ENCODE assay signal across 23 mouse cellular contexts in the genomic region with DNA sequence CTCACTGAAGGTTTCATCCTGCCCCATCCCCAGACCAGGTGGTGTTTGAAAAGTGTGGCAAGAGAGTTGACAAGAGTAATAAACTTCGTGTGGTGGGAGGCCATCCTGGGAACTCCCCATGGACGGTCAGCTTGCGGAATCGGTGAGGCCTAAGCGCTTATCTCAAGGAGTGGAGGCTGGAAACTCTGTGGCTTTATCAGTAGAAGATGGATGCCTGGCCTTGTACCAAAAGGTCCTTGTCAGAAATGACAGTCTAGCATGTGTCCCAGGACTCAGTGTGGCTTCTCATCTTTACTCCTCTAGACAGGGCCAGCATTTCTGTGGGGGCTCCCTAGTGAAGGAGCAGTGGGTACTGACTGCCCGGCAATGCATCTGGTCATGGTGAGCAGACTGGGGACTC. TPM values are rescaled to one million over a fixed set of nuclear protein-coding genes. Genes with fewer than 3 reads are reported as not detected.
DNase-seq lines count a peak whose midpoint lies in the region; ATAC-seq and TF ChIP-seq lines count a peak whose summit lies in the region.
"Had no signal": no experiment of that assay in that cellular context is flagged by ENCODE, and none has a peak within 500 bp of the region (broad histone marks: within the 10 kb centered on the region; RNA-seq: fewer than 3 reads in every experiment).

No protein-coding gene starts in this region.

- peaks cover 64% of the 10 kb centered on the region for H3K36me3 ChIP-seq in liver, embryonic 13.5 days

- DNase-seq in spleen, adult 12 weeks (ENCODE audit: low spot score) = peak; percentile 36
- no peak for DNase-seq in spleen, postnatal 14 days (ENCODE audit: low spot score in 2 of 2)
- DNase-seq in liver, embryonic 13.5 days = peak; percentile 38
- no peak for DNase-seq in left cerebral cortex, adult 2 months (ENCODE audit: extremely low spot score in 1 of 2, low spot score in 2 of 2)
- no peak for DNase-seq in lung, adult 2 months
- no peak for DNase-seq in lung, postnatal 10 days
- DNase-seq: adrenal gland, postnatal 10 days; cerebellum, adult 11 months; cerebellum, postnatal 14 days; gastrocnemius, postnatal 10 days; heart, postnatal 4 days; kidney, postnatal 4 days had no signal

- peak overlapping the region; percentile 41 for H3K4me3 ChIP-seq in liver, embryonic 13.5 days (replicated peaks)
- no peak overlapping the region for H3K4me3 ChIP-seq in left cerebral cortex, adult 2 months
- no peak overlapping the region for H3K4me3 ChIP-seq in lung, adult 2 months (replicated peaks; ENCODE audit: extremely low read depth, low read depth, low read length)
- H3K4me3 ChIP-seq: forebrain, embryonic 15.5 days had no signal

- no peak for TF ChIP-seq POLR2A in lung, adult 2 months (IDR thresholded peaks at IDR 0.05; ENCODE audit: borderline replicate concordance, extremely low read depth, low read depth, low read length)

- H3K9me3 ChIP-seq in liver, embryonic 13.5 days (replicated peaks) = no peaks in the 10 kb centered on the region
- H3K9me3 ChIP-seq: forebrain, embryonic 15.5 days; heart, embryonic 15.5 days had no signal

- peaks cover 89% of the 10 kb centered on the region for H3K4me1 ChIP-seq in liver, embryonic 13.5 days (replicated peaks)
- H3K4me1 ChIP-seq in lung, adult 2 months (ENCODE audit: control insufficient read depth, insufficient read depth, low read length) = peaks cover 3% of the 10 kb centered on the region; the same call in 1 of the 2 replicates

- TF ChIP-seq CTCF in left cerebral cortex, adult 2 months (IDR thresholded peaks at IDR 0.05) = no peak
- TF ChIP-seq CTCF in lung, adult 2 months (IDR thresholded peaks at IDR 0.05; ENCODE audit: insufficient read depth, low read length) = no peak

- H3K27ac ChIP-seq in liver, embryonic 13.5 days = peak overlapping the region; percentile 100
- H3K27ac ChIP-seq in left cerebral cortex, adult 2 months = no peak overlapping the region
- H3K27ac ChIP-seq: forebrain, embryonic 15.5 days; heart, embryonic 15.5 days; hindbrain, embryonic 14.5 days; macrophage had no signal

- H3K9ac ChIP-seq in liver, embryonic 13.5 days = peak overlapping the region; percentile 99
- H3K9ac ChIP-seq: forebrain, embryonic 15.5 days; heart, embryonic 15.5 days had no signal

- H3K27me3 ChIP-seq in liver, embryonic 13.5 days = peaks cover 10% of the 10 kb centered on the region; the same call in 1 of the 2 replicates

- H3K4me2 ChIP-seq in liver, embryonic 13.5 days = peak overlapping the region; percentile 91
- H3K4me2 ChIP-seq: forebrain, embryonic 15.5 days; midbrain, embryonic 11.5 days had no signal

- intact Hi-C loops in left cerebral cortex, adult 2 months (cut with DNase I) = no loop called here

- WGBS in liver, embryonic 13.5 days (ENCODE audit: insufficient replicate concordance) = 39% methylated on average over 6 of the region's 6 CpGs
- WGBS in lung, adult 2 months = 53% methylated on average over 6 of the region's 6 CpGs

- peak; percentile 26 for ATAC-seq in erythroid progenitor cell, adult 5-6 weeks (replicated peaks; ENCODE audit: low FRiP score, poor library complexity, severe bottlenecking)
- ATAC-seq in liver, embryonic 13.5 days (ENCODE audit: low read depth) = peak; percentile 3
- ATAC-seq in megakaryocyte-erythroid progenitor cell, adult 5-6 weeks (replicated peaks; ENCODE audit: low FRiP score, low TSS enrichment, poor library complexity, severe bottlenecking) = peak; percentile 7
- ATAC-seq: forebrain, embryonic 15.5 days had no signal

RNA-seq across cellular contexts. Expression of a gene that starts 0.4 kb away (rescaled TPM):
- 1,337 and 1,464 TPM in 2 replicates for total RNA-seq in erythroid progenitor cell, adult 5-6 weeks (2015; ENCODE audit: low replicate concordance)
- total RNA-seq in erythroid progenitor cell, adult 5-6 weeks (2017; ENCODE audit: low replicate concordance) = 890 and 970 TPM in 2 replicates
- polyA plus RNA-seq in liver, embryonic 13.5 days (2015; fragmentation: Nextera tagmentation; extraction: Ambion mirVana) = 80.8 and 88.0 TPM in 2 replicates
- total RNA-seq in megakaryocyte-erythroid progenitor cell, adult 5-6 weeks (2014; fragmentation: Nextera tagmentation) = 140 and 141 TPM in 2 replicates
- 41.2 and 65.5 TPM in 2 replicates for total RNA-seq in megakaryocyte-erythroid progenitor cell, adult 5-6 weeks (2017)
- total RNA-seq in left cerebral cortex, adult 2 months (2021) = 100 to 1,000 TPM; 107 to 108 TPM
- 78.6 and 88.0 TPM in 2 replicates for polyA plus RNA-seq in lung, adult 2 months (2012; rRNA removed)

RNA-seq across cellular contexts. Expression of a gene that starts 3.3 kb away (rescaled TPM):
- total RNA-seq in erythroid progenitor cell, adult 5-6 weeks (2015; ENCODE audit: low replicate concordance) = 22.0 and 63.3 TPM in 2 replicates
- 7.7 and 14.1 TPM in 2 replicates for total RNA-seq in erythroid progenitor cell, adult 5-6 weeks (2017; ENCODE audit: low replicate concordance)
- polyA plus RNA-seq in liver, embryonic 13.5 days (2015; fragmentation: Nextera tagmentation; extraction: Ambion mirVana) = 15.5 and 18.6 TPM in 2 replicates
- total RNA-seq in megakaryocyte-erythroid progenitor cell, adult 5-6 weeks (2014; fragmentation: Nextera tagmentation) = not detected in 2 replicates
- 0.30 TPM in 1 of 2 replicates, not detected in the other for total RNA-seq in megakaryocyte-erythroid progenitor cell, adult 5-6 weeks (2017)
- not detected for total RNA-seq in left cerebral cortex, adult 2 months (2021)
- polyA plus RNA-seq in lung, adult 2 months (2012; rRNA removed) = 1.5 and 2.5 TPM in 2 replicates
- total RNA-seq: heart, postnatal 4 days; left cerebral cortex, adult 18-20 months; left cerebral cortex, postnatal 36 days; midbrain, postnatal 0 days had no signal
- polyA plus RNA-seq: forebrain, embryonic 15.5 days; heart, embryonic 15.5 days; hindbrain, embryonic 14.5 days; kidney, embryonic 14.5 days; midbrain, postnatal 0 days had no signal

RNA-seq across cellular contexts. Expression of a gene that starts 10.8 kb away (rescaled TPM):
- 265 and 389 TPM in 2 replicates for total RNA-seq in erythroid progenitor cell, adult 5-6 weeks (2015; ENCODE audit: low replicate concordance)
- 454 and 497 TPM in 2 replicates for total RNA-seq in erythroid progenitor cell, adult 5-6 weeks (2017; ENCODE audit: low replicate concordance)
- 176 and 195 TPM in 2 replicates for polyA plus RNA-seq in liver, embryonic 13.5 days (2015; fragmentation: Nextera tagmentation; extraction: Ambion mirVana)
- 162 and 202 TPM in 2 replicates for total RNA-seq in megakaryocyte-erythroid progenitor cell, adult 5-6 weeks (2014; fragmentation: Nextera tagmentation)
- 119 and 214 TPM in 2 replicates for total RNA-seq in megakaryocyte-erythroid progenitor cell, adult 5-6 weeks (2017)
- 10 to 100 TPM; 31.0 to 31.8 TPM for total RNA-seq in left cerebral cortex, adult 2 months (2021)
- 64.7 and 74.8 TPM in 2 replicates for polyA plus RNA-seq in lung, adult 2 months (2012; rRNA removed)

RNA-seq across cellular contexts. Expression of a gene that starts 30.6 kb away (rescaled TPM):
- 2.2 TPM in 1 of 2 replicates, not detected in the other for total RNA-seq in erythroid progenitor cell, adult 5-6 weeks (2015; ENCODE audit: low replicate concordance)
- total RNA-seq in erythroid progenitor cell, adult 5-6 weeks (2017; ENCODE audit: low replicate concordance) = 1.1 and 3.6 TPM in 2 replicates
- polyA plus RNA-seq in liver, embryonic 13.5 days (2015; fragmentation: Nextera tagmentation; extraction: Ambion mirVana) = 1.2 and 1.4 TPM in 2 replicates
- 0.92 TPM in 1 of 2 replicates, not detected in the other for total RNA-seq in megakaryocyte-erythroid progenitor cell, adult 5-6 weeks (2014; fragmentation: Nextera tagmentation)
- 1.1 and 3.1 TPM in 2 replicates for total RNA-seq in megakaryocyte-erythroid progenitor cell, adult 5-6 weeks (2017)
- 1 to 10 TPM; 1.9 to 2.1 TPM for total RNA-seq in left cerebral cortex, adult 2 months (2021)
- polyA plus RNA-seq in lung, adult 2 months (2012; rRNA removed) = 2.3 and 3.2 TPM in 2 replicates

RNA-seq across cellular contexts. Expression of a gene that starts 34.5 kb away (rescaled TPM):
- total RNA-seq in erythroid progenitor cell, adult 5-6 weeks (2015; ENCODE audit: low replicate concordance) = 5.8 and 5.9 TPM in 2 replicates
- 6.4 and 13.9 TPM in 2 replicates for total RNA-seq in erythroid progenitor cell, adult 5-6 weeks (2017; ENCODE audit: low replicate concordance)
- 21.0 TPM in 2 replicates for polyA plus RNA-seq in liver, embryonic 13.5 days (2015; fragmentation: Nextera tagmentation; extraction: Ambion mirVana)
- 7.8 and 15.0 TPM in 2 replicates for total RNA-seq in megakaryocyte-erythroid progenitor cell, adult 5-6 weeks (2014; fragmentation: Nextera tagmentation)
- total RNA-seq in megakaryocyte-erythroid progenitor cell, adult 5-6 weeks (2017) = 10.7 and 19.2 TPM in 2 replicates
- total RNA-seq in left cerebral cortex, adult 2 months (2021) = 10 to 100 TPM; 16.5 to 17.4 TPM
- polyA plus RNA-seq in lung, adult 2 months (2012; rRNA removed) = 14.6 and 20.3 TPM in 2 replicates

Comparison
In these comparisons a context has a peak if more than half of its experiments do, and no peak if none do; other contexts are left out.
1. DNase-seq: peak in spleen, adult 12 weeks (single experiment) and liver, embryonic 13.5 days (single experiment); none in spleen, postnatal 14 days (0 of 2), left cerebral cortex, adult 2 months (0 of 2), lung, adult 2 months (single experiment) and lung, postnatal 10 days (single experiment).
2. RNA of a gene that starts 0.4 kb away (total RNA-seq): 890 to 1,464 TPM in erythroid progenitor cell, adult 5-6 weeks; 41.2 to 141 TPM in megakaryocyte-erythroid progenitor cell, adult 5-6 weeks and 107 to 108 TPM in left cerebral cortex, adult 2 months; every median in the first group is over 4 times any median in the second.
3. RNA of a gene that starts 3.3 kb away (total RNA-seq): 7.7 to 63.3 TPM in erythroid progenitor cell, adult 5-6 weeks; not detected in left cerebral cortex, adult 2 months and 0.30 TPM in megakaryocyte-erythroid progenitor cell, adult 5-6 weeks; every median in the first group is over 4 times any median in the second.
4. Peak in every context shown above with its lines, with median percentiles within 50 percentile points of each other: ATAC-seq.